Mouse (Mus musculus) adipocyte (in vitro differentiated cells): ENCODE data around the gene Megf9.

Experiments used
- DNase-seq: peaks from one replicate; pipeline ENCODE4 v3.0.0-alpha.2; 2016; ENCODE audit warnings: low spot score

Megf9 gene

GRCm38 (mm10) chr4:70412126-70412525, 122.7 kb downstream of the Megf9 start:
- peak; percentile 45 for DNase-seq

- DNase-seq: peak; percentile 97
These were observed 124.6 kb downstream of the Megf9 start, which contains the start of gene Cdk5rap2 for GRCm38 (mm10) chr4:70409994-70410721. Gene Cdk5rap2 (minus strand): TSS chr4:70410443.

- no peak for DNase-seq
These were observed 125.3 kb downstream of the Megf9 start for GRCm38 (mm10) chr4:70409456-70409855.

GRCm38 (mm10) chr4:70402109-70402819, 132.5 kb downstream of the Megf9 start:
- no peak for DNase-seq

GRCm38 (mm10) chr4:70399476-70399875, 135.3 kb downstream of the Megf9 start:
- DNase-seq: no peak

GRCm38 (mm10) chr4:70399074-70399473, 135.7 kb downstream of the Megf9 start:
- DNase-seq: no peak

- no peak for DNase-seq
These were observed 136.7 kb downstream of the Megf9 start for GRCm38 (mm10) chr4:70398088-70398487.

- DNase-seq: no peak
These were observed 138.1 kb downstream of the Megf9 start for GRCm38 (mm10) chr4:70396701-70397100.

- no peak for DNase-seq
These were observed 140.1 kb downstream of the Megf9 start for GRCm38 (mm10) chr4:70394736-70395135.

GRCm38 (mm10) chr4:70391760-70392372, 142.9 kb downstream of the Megf9 start:
- DNase-seq: no peak

GRCm38 (mm10) chr4:70391073-70391472, 143.7 kb downstream of the Megf9 start:
- DNase-seq: no peak

- DNase-seq: no peak
These were observed 148.6 kb downstream of the Megf9 start for GRCm38 (mm10) chr4:70386206-70386605.

GRCm38 (mm10) chr4:70377359-70377758, 157.4 kb downstream of the Megf9 start:
- DNase-seq: no peak
